Mouse (Mus musculus): ENCODE results near the gene Foxa3. TPM values are rescaled to one million over a fixed set of nuclear protein-coding genes. Genes with fewer than 3 reads are reported as not detected.
A peak's percentile ranks its signal among the peaks of the same experiment; 100 is the strongest.

Foxa3 gene
- polyA plus RNA-seq, 1 experiment from 2014 or later, result not detected

- Histone ChIP-seq H3K27me3 (ENCODE audit: control insufficient read depth, insufficient read depth, low read length) (peaks cover 9% of the 10 kb centered on the region; the same call in 1 of the 2 replicates), H3K27ac (ENCODE audit: low read depth, low read length) (no peak overlapping the region), H3K4me2 (replicated peaks; ENCODE audit: low read depth, low read length) (no peak overlapping the region), H3K4me3 (ENCODE audit: low read depth, low read length) (no peak overlapping the region), H3K36me3 (ENCODE audit: control insufficient read depth, insufficient read depth, low read length) (no peaks in the 10 kb centered on the region), H3K9ac (ENCODE audit: low read depth, low read length) (no peak overlapping the region), H3K4me1 (replicated peaks; ENCODE audit: control insufficient read depth, insufficient read depth, low read length) (peaks cover 2% of the 10 kb centered on the region), H3K9me3 (ENCODE audit: control insufficient read depth, low read length) (no peaks in the 10 kb centered on the region)
- DNase-seq (ENCODE audit: low spot score) (no peak), ATAC-seq (ENCODE audit: low FRiP score) (no peak)
- 68% methylated on average over 13 of the region's 13 CpGs for WGBS
Observed at GRCm38 (mm10) chr7:18987747-18988146, 35.6 kb downstream of the Foxa3 start.

DNA sequence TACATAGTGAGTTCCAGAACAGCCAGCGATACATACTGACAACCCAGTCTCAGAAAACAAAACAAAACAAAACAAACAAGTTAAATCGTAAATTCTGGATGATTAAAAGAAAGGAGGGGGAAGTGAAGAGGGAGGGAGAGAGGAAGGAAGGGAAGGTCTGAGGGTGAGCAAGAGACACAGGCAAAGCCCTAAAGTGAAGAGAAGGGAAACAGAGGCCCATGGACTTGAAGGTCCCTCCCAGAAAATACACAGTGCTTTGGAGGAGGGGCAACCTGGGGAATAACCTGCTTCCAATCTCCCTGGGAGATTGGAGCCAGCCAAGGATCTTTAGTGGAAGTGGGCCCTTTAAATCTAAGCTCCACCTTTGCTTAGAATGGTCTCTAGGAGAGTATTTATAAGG is 36.2 kb downstream of the Foxa3 start, which contains the start of gene Nanos2:
TSS of gene Nanos2 (plus strand) at position 301 of the 400 bp plus-strand sequence.
- H3K9ac ChIP-seq (ENCODE audit: low read depth, low read length), result no peak within 1 kb of the TSS
- H3K36me3 ChIP-seq (ENCODE audit: control insufficient read depth, insufficient read depth, low read length), result no peaks in the 10 kb centered on the region
- DNase-seq (ENCODE audit: low spot score) (no peak), ATAC-seq (ENCODE audit: low FRiP score) (no peak)
- no peak within 1 kb of the TSS for H3K4me2 ChIP-seq (replicated peaks; ENCODE audit: low read depth, low read length)
- no peak within 1 kb of the TSS for H3K27ac ChIP-seq (ENCODE audit: low read depth, low read length)
- peaks cover 4% of the 10 kb centered on the region; the same call in 1 of the 2 replicates for H3K27me3 ChIP-seq (ENCODE audit: control insufficient read depth, insufficient read depth, low read length)
- 72% methylated on average over 2 of the region's 2 CpGs for WGBS
- H3K9me3 ChIP-seq (ENCODE audit: control insufficient read depth, low read length), result no peaks in the 10 kb centered on the region
- H3K4me1 ChIP-seq (replicated peaks; ENCODE audit: control insufficient read depth, insufficient read depth, low read length), result peaks cover 2% of the 10 kb centered on the region
- no peak within 1 kb of the TSS for H3K4me3 ChIP-seq (ENCODE audit: low read depth, low read length)

- Histone ChIP-seq H3K4me1 (replicated peaks; ENCODE audit: control insufficient read depth, insufficient read depth, low read length) (no peaks in the 10 kb centered on the region; the same call in 1 of the 2 replicates), H3K36me3 (ENCODE audit: control insufficient read depth, insufficient read depth, low read length) (no peaks in the 10 kb centered on the region), H3K27me3 (ENCODE audit: control insufficient read depth, insufficient read depth, low read length) (no peaks in the 10 kb centered on the region), H3K4me2 (replicated peaks; ENCODE audit: low read depth, low read length) (no peak overlapping the region), H3K9ac (ENCODE audit: low read depth, low read length) (no peak overlapping the region), H3K9me3 (ENCODE audit: control insufficient read depth, low read length) (no peaks in the 10 kb centered on the region), H3K27ac (ENCODE audit: low read depth, low read length) (no peak overlapping the region), H3K4me3 (ENCODE audit: low read depth, low read length) (no peak overlapping the region)
- 72% methylated on average over 2 of the region's 2 CpGs for WGBS
- no peak for DNase-seq (ENCODE audit: low spot score)
- ATAC-seq (ENCODE audit: low FRiP score), result no peak
Observed at GRCm38 (mm10) chr7:18986503-18986902, 36.8 kb downstream of the Foxa3 start.

- 97% methylated on average over 9 of the region's 9 CpGs for WGBS
- H3K4me1 ChIP-seq (replicated peaks; ENCODE audit: control insufficient read depth, insufficient read depth, low read length), result no peaks in the 10 kb centered on the region
Observed at GRCm38 (mm10) chr7:18978381-18978780, 45.0 kb downstream of the Foxa3 start.

GRCm38 (mm10) chr7:18970956-18971355 is 52.4 kb downstream of the Foxa3 start:
- no peaks in the 10 kb centered on the region for H3K4me1 ChIP-seq (replicated peaks; ENCODE audit: control insufficient read depth, insufficient read depth, low read length)
- H3K9me3 ChIP-seq (ENCODE audit: control insufficient read depth, low read length), result no peaks in the 10 kb centered on the region
- H3K27me3 ChIP-seq (ENCODE audit: control insufficient read depth, insufficient read depth, low read length), result 0 out of 2 replicates have a peak, but pooled peaks cover under 1% of the 10 kb centered on the region
- no peak overlapping the region for H3K9ac ChIP-seq (ENCODE audit: low read depth, low read length)
- no peak overlapping the region for H3K4me2 ChIP-seq (replicated peaks; ENCODE audit: low read depth, low read length)
- no peak overlapping the region for H3K4me3 ChIP-seq (ENCODE audit: low read depth, low read length)
- ATAC-seq (ENCODE audit: low FRiP score) (no peak), DNase-seq (ENCODE audit: low spot score) (no peak)
- no peak overlapping the region for H3K27ac ChIP-seq (ENCODE audit: low read depth, low read length)
- no peaks in the 10 kb centered on the region for H3K36me3 ChIP-seq (ENCODE audit: control insufficient read depth, insufficient read depth, low read length)
- 85% methylated on average over 3 of the region's 3 CpGs for WGBS

More at GRCm38 (mm10) chr7:18978381-18978780, 45.0 kb downstream of the Foxa3 start:
- Histone ChIP-seq H3K4me3 (ENCODE audit: low read depth, low read length) (no peak overlapping the region), H3K4me2 (replicated peaks; ENCODE audit: low read depth, low read length) (no peak overlapping the region), H3K36me3 (ENCODE audit: control insufficient read depth, insufficient read depth, low read length) (no peaks in the 10 kb centered on the region), H3K9me3 (ENCODE audit: control insufficient read depth, low read length) (no peaks in the 10 kb centered on the region), H3K27ac (ENCODE audit: low read depth, low read length) (no peak overlapping the region), H3K9ac (ENCODE audit: low read depth, low read length) (no peak overlapping the region), H3K27me3 (ENCODE audit: control insufficient read depth, insufficient read depth, low read length) (no peaks in the 10 kb centered on the region)
- ATAC-seq (ENCODE audit: low FRiP score) (no peak), DNase-seq (ENCODE audit: low spot score) (no peak)

- H3K9me3 ChIP-seq (ENCODE audit: control insufficient read depth, low read length), result no peaks in the 10 kb centered on the region
- peaks cover 5% of the 10 kb centered on the region; the same call in 1 of the 2 replicates for H3K4me1 ChIP-seq (replicated peaks; ENCODE audit: control insufficient read depth, insufficient read depth, low read length)
- H3K4me3 ChIP-seq (ENCODE audit: low read depth, low read length), result no peak overlapping the region
- H3K9ac ChIP-seq (ENCODE audit: low read depth, low read length), result no peak overlapping the region
- no peaks in the 10 kb centered on the region for H3K36me3 ChIP-seq (ENCODE audit: control insufficient read depth, insufficient read depth, low read length)
- H3K27ac ChIP-seq (ENCODE audit: low read depth, low read length), result no peak overlapping the region
- H3K27me3 ChIP-seq (ENCODE audit: control insufficient read depth, insufficient read depth, low read length), result peaks cover 2% of the 10 kb centered on the region
- DNase-seq (ENCODE audit: low spot score) (peak; percentile 53), ATAC-seq (ENCODE audit: low FRiP score) (peak; percentile 60)
- WGBS, result 7% methylated on average over 8 of the region's 8 CpGs
- no peak overlapping the region for H3K4me2 ChIP-seq (replicated peaks; ENCODE audit: low read depth, low read length)
Observed at GRCm38 (mm10) chr7:18967603-18968002, 55.7 kb downstream of the Foxa3 start.

- WGBS, result 82% methylated on average over 5 of the region's 5 CpGs
- no peak overlapping the region for H3K27ac ChIP-seq (ENCODE audit: low read depth, low read length)
- no peak overlapping the region for H3K4me3 ChIP-seq (ENCODE audit: low read depth, low read length)
- H3K27me3 ChIP-seq (ENCODE audit: control insufficient read depth, insufficient read depth, low read length), result peaks cover 4% of the 10 kb centered on the region
- H3K4me2 ChIP-seq (replicated peaks; ENCODE audit: low read depth, low read length), result no peak overlapping the region
- peaks cover 16% of the 10 kb centered on the region for H3K4me1 ChIP-seq (replicated peaks; ENCODE audit: control insufficient read depth, insufficient read depth, low read length)
- ATAC-seq (ENCODE audit: low FRiP score), result no peak
- H3K9me3 ChIP-seq (ENCODE audit: control insufficient read depth, low read length), result no peaks in the 10 kb centered on the region
- H3K9ac ChIP-seq (ENCODE audit: low read depth, low read length), result no peak overlapping the region
- no peak for DNase-seq (ENCODE audit: low spot score)
- no peaks in the 10 kb centered on the region for H3K36me3 ChIP-seq (ENCODE audit: control insufficient read depth, insufficient read depth, low read length)
Observed at GRCm38 (mm10) chr7:18965312-18965711, 58.0 kb downstream of the Foxa3 start.

GRCm38 (mm10) chr7:18963294-18963843 is 60.0 kb downstream of the Foxa3 start:
- Histone ChIP-seq H3K36me3 (ENCODE audit: control insufficient read depth, insufficient read depth, low read length) (no peaks in the 10 kb centered on the region), H3K9ac (ENCODE audit: low read depth, low read length) (0 out of 2 replicates have a peak overlapping the region, but pooled peaks have one; percentile 15), H3K4me2 (replicated peaks; ENCODE audit: low read depth, low read length) (no peak overlapping the region; the same call in 1 of the 2 replicates), H3K27ac (ENCODE audit: low read depth, low read length) (no peak overlapping the region), H3K27me3 (ENCODE audit: control insufficient read depth, insufficient read depth, low read length) (peaks cover 5% of the 10 kb centered on the region), H3K4me3 (ENCODE audit: low read depth, low read length) (no peak overlapping the region), H3K4me1 (replicated peaks; ENCODE audit: control insufficient read depth, insufficient read depth, low read length) (peaks cover 19% of the 10 kb centered on the region), H3K9me3 (ENCODE audit: control insufficient read depth, low read length) (no peaks in the 10 kb centered on the region)
- ATAC-seq (ENCODE audit: low FRiP score) (no peak), DNase-seq (ENCODE audit: low spot score) (no peak)
- 2% methylated on average over 19 of the region's 19 CpGs for WGBS
